Mouse (Mus musculus) limb, embryonic 12.5 days (tissue): Measurements from ENCODE around the gene Itgal. TPM values are rescaled to one million over a fixed set of nuclear protein-coding genes. Genes with fewer than 3 reads are reported as not detected.
"Not testable (repeated sequence)": the region's sequence is repeated elsewhere in the genome, so short reads cannot be mapped to it uniquely, and the experiment has no call there.

ENCODE experiments used
- ATAC-seq: fragments of 200-750 bp; cut with Nextera tagmentation; 2 replicates; pipeline ENCODE4 v1.8.0; 2017; ENCODE audit warnings: low read depth, moderate TSS enrichment; ENCODE audit not compliant: insufficient number of reproducible peaks, insufficient read depth, low FRiP score, low TSS enrichment
- H3K27ac ChIP-seq: fragments of 300-500 bp; sonication (generic); 2 replicates; pipeline ENCODE4 v1.5.1; 2016; ENCODE audit warnings: mild to moderate bottlenecking, moderate library complexity
- H3K27me3 ChIP-seq: fragments of 300-500 bp; sonication (generic); 2 replicates; pipeline ENCODE4 v1.6.1; 2016; ENCODE audit warnings: mild to moderate bottlenecking, moderate library complexity
- H3K36me3 ChIP-seq: fragments of 300-500 bp; sonication (generic); 2 replicates; pipeline ENCODE4 v1.6.1; 2016; ENCODE audit warnings: mild to moderate bottlenecking, moderate library complexity
- H3K4me1 ChIP-seq: fragments of 300-500 bp; sonication (generic); replicated peaks from 2 replicates; pipeline ENCODE4 v1.6.1; 2016
- H3K4me2 ChIP-seq: fragments of 300-500 bp; sonication (generic); 2 replicates; pipeline ENCODE4 v1.6.1; 2016; ENCODE audit warnings: mild to moderate bottlenecking, moderate library complexity
- H3K4me3 ChIP-seq: fragments of 300-500 bp; sonication (generic); replicated peaks from 2 replicates; pipeline ENCODE4 v1.5.1; 2016; ENCODE audit warnings: mild to moderate bottlenecking
- H3K9ac ChIP-seq: fragments of 300-500 bp; sonication (generic); replicated peaks from 2 replicates; pipeline ENCODE4 v1.6.1; 2016; ENCODE audit warnings: mild to moderate bottlenecking, moderate library complexity
- H3K9me3 ChIP-seq: fragments of 300-500 bp; sonication (generic); 2 replicates; pipeline ENCODE4 v1.6.1; 2016; ENCODE audit warnings: mild to moderate bottlenecking, moderate library complexity
- WGBS: fragments of 180-500 bp; shearing (Covaris S2); methylation state at CpG from one replicate; pipeline ENCODE4 v1.1.7; 2016; 5-methylcytosine and 5-hydroxymethylcytosine counted together
- polyA plus RNA-seq: library from polyadenylated mRNA; unstranded; fragments of >200 nt; fragmentation: Nextera tagmentation; extraction: Ambion mirVana; gene quantifications from 2 replicates; pipeline ENCODE4 v1.2.1, GENCODE M21; 2016

The Itgal gene
- polyA plus RNA-seq: 0.39 and 0.59 TPM in 2 replicates

- Histone ChIP-seq H3K9me3 (no peaks in the 10 kb centered on the region), H3K27ac (no peak within 1 kb of the TSS), H3K36me3 (no peaks in the 10 kb centered on the region), H3K27me3 (no peaks in the 10 kb centered on the region), H3K4me1 (no peaks in the 10 kb centered on the region), H3K4me2 (no peak within 1 kb of the TSS), H3K9ac (no peak within 1 kb of the TSS), H3K4me3 (no peak within 1 kb of the TSS)
- ATAC-seq: no peak
- WGBS: 82% methylated on average over 11 of the region's 11 CpGs
Measured at GRCm38 (mm10) chr7:127296098-127296497, at the start of gene Itgal. Gene Itgal, plus strand, starts transcription at chr7:127296260.

- peaks cover 20% of the 10 kb centered on the region for H3K4me1 ChIP-seq
- H3K27ac ChIP-seq, H3K4me2 ChIP-seq, H3K9ac ChIP-seq, H3K4me3 ChIP-seq, H3K9me3 ChIP-seq, H3K27me3 ChIP-seq, ATAC-seq: not testable (repeated sequence)
- peaks cover 55% of the 10 kb centered on the region for H3K36me3 ChIP-seq
- 88% methylated on average over 8 of the region's 8 CpGs for WGBS
Measured at GRCm38 (mm10) chr7:127250511-127250910, 45.5 kb upstream of the Itgal start.

- Histone ChIP-seq H3K36me3 (peaks cover 53% of the 10 kb centered on the region), H3K9ac (no peak overlapping the region), H3K4me2 (no peak overlapping the region), H3K9me3 (no peaks in the 10 kb centered on the region), H3K27ac (no peak overlapping the region), H3K4me1 (peaks cover 8% of the 10 kb centered on the region), H3K4me3 (no peak overlapping the region), H3K27me3 (no peaks in the 10 kb centered on the region)
- no peak for ATAC-seq
- 91% methylated on average over 2 of the region's 2 CpGs for WGBS
Measured at GRCm38 (mm10) chr7:127252414-127252813, 43.6 kb upstream of the Itgal start.

GRCm38 (mm10) chr7:127253341-127253740, 42.7 kb upstream of the Itgal start:
- H3K27ac ChIP-seq: peak overlapping the region; percentile 92
- H3K9me3 ChIP-seq: no peaks in the 10 kb centered on the region
- peak overlapping the region; percentile 87 for H3K4me2 ChIP-seq
- peak overlapping the region; percentile 51 for H3K4me3 ChIP-seq
- WGBS: 80% methylated on average over 6 of the region's 6 CpGs
- H3K9ac ChIP-seq: peak overlapping the region; percentile 77; the same call in 1 of the 2 replicates
- no peak for ATAC-seq
- peaks cover 48% of the 10 kb centered on the region for H3K36me3 ChIP-seq
- H3K4me1 ChIP-seq: peaks cover 8% of the 10 kb centered on the region
- H3K27me3 ChIP-seq: no peaks in the 10 kb centered on the region

GRCm38 (mm10) chr7:127253821-127254769, 42.0 kb upstream of the Itgal start:
- H3K27me3 ChIP-seq: no peaks in the 10 kb centered on the region
- under 1% methylated on average over 136 of the region's 136 CpGs for WGBS
- H3K9me3 ChIP-seq: no peaks in the 10 kb centered on the region
- H3K27ac ChIP-seq: peak overlapping the region; percentile 92
- H3K4me1 ChIP-seq: peaks cover 12% of the 10 kb centered on the region
- peak overlapping the region; percentile 87 for H3K4me2 ChIP-seq
- ATAC-seq: peak; percentile 94
- peak overlapping the region; percentile 51 for H3K4me3 ChIP-seq
- H3K9ac ChIP-seq: peak overlapping the region; percentile 77
- H3K36me3 ChIP-seq: peaks cover 49% of the 10 kb centered on the region

- Histone ChIP-seq H3K27me3 (no peaks in the 10 kb centered on the region), H3K36me3 (peaks cover 40% of the 10 kb centered on the region), H3K4me1 (peaks cover 22% of the 10 kb centered on the region), H3K27ac (peak overlapping the region; percentile 92; the same call in 1 of the 2 replicates), H3K9ac (peak overlapping the region; percentile 77), H3K9me3 (no peaks in the 10 kb centered on the region), H3K4me3 (peak overlapping the region; percentile 51), H3K4me2 (peak overlapping the region; percentile 87)
- WGBS: 16% methylated on average over 4 of the region's 4 CpGs
- no peak for ATAC-seq
Measured at GRCm38 (mm10) chr7:127255008-127255407, 41.1 kb upstream of the Itgal start.

GRCm38 (mm10) chr7:127255965-127256364, 40.1 kb upstream of the Itgal start:
- no peak overlapping the region for H3K9ac ChIP-seq
- peaks cover 23% of the 10 kb centered on the region for H3K4me1 ChIP-seq
- 88% methylated on average over 2 of the region's 2 CpGs for WGBS
- H3K27ac ChIP-seq: no peak overlapping the region
- H3K4me3 ChIP-seq: no peak overlapping the region
- no peak for ATAC-seq
- no peak overlapping the region for H3K4me2 ChIP-seq
- H3K9me3 ChIP-seq: no peaks in the 10 kb centered on the region
- H3K36me3 ChIP-seq: peaks cover 33% of the 10 kb centered on the region
- no peaks in the 10 kb centered on the region for H3K27me3 ChIP-seq

GRCm38 (mm10) chr7:127256518-127256917, 39.5 kb upstream of the Itgal start:
- 86% methylated on average over 5 of the region's 5 CpGs for WGBS
- Histone ChIP-seq H3K9me3 (no peaks in the 10 kb centered on the region), H3K4me2 (no peak overlapping the region), H3K27ac (no peak overlapping the region), H3K27me3 (no peaks in the 10 kb centered on the region), H3K9ac (no peak overlapping the region), H3K36me3 (peaks cover 29% of the 10 kb centered on the region), H3K4me3 (no peak overlapping the region), H3K4me1 (peaks cover 27% of the 10 kb centered on the region)
- no peak for ATAC-seq

- Histone ChIP-seq H3K27ac (no peak overlapping the region), H3K4me3 (peak overlapping the region; percentile 69), H3K36me3 (peaks cover 23% of the 10 kb centered on the region), H3K9ac (no peak overlapping the region), H3K4me2 (peak overlapping the region; percentile 71), H3K9me3 (no peaks in the 10 kb centered on the region), H3K4me1 (peaks cover 27% of the 10 kb centered on the region), H3K27me3 (no peaks in the 10 kb centered on the region)
- no peak for ATAC-seq
- 78% methylated on average over 8 of the region's 8 CpGs for WGBS
Measured at GRCm38 (mm10) chr7:127259186-127259905, 36.7 kb upstream of the Itgal start.

GRCm38 (mm10) chr7:127260309-127261111, 35.5 kb upstream of the Itgal start, which contains the start of gene Dctpp1:
Gene Dctpp1, minus strand, starts transcription at chr7:127260709.
- H3K27ac ChIP-seq: 0 out of 2 replicates have a peak within 1 kb of the TSS, but pooled peaks have one; percentile 29
- H3K36me3 ChIP-seq: peaks cover 23% of the 10 kb centered on the region
- peak within 1 kb of the TSS; percentile 75 for H3K9ac ChIP-seq
- under 1% methylated on average over 50 of the region's 50 CpGs for WGBS
- H3K4me3 ChIP-seq: peak within 1 kb of the TSS; percentile 69
- H3K4me2 ChIP-seq: peak within 1 kb of the TSS; percentile 71
- no peaks in the 10 kb centered on the region for H3K9me3 ChIP-seq
- peak; percentile 98 for ATAC-seq
- peaks cover 18% of the 10 kb centered on the region for H3K4me1 ChIP-seq
- H3K27me3 ChIP-seq: no peaks in the 10 kb centered on the region
